Comparison of ENCODE assay signal across 9 mouse cellular contexts in the genomic region with DNA sequence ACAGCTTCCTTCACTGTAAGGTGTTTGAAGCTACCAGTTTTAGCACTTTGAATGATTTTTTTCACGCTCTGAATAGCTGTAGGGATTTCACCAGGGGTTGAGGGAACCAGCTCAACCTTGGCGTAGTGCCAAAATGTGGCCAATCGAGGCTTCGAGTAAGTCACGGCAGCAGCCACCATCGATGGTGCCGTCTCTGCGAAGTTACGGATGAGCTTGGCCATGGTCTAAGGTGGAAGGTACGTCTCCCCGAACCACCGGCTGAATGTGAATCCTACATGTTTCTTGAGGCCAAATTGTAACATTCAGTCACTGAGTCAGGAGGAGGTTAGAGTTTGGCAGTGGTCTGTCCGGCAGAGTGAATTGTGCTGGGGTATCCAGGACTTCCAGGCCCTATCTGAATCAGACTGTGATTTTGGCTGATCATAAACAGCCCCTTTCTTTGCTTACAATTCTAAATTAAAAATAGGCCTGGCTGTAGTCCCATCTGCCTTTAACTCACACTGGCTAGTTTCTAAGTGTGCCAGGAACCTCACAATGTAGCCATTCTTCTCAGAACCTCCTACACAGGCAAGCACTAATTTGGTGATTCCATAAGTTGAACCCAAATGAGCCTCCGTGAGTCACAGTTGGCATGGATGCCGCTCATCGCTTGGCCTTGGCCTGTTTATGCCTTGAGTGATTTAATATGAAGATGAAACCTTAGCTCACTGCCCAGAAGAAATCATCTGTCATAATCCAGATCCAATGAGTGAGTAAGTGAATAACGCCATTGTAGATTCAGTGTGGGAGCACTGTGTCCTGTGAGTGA. TPM values are rescaled to one million over a fixed set of nuclear protein-coding genes. Genes with fewer than 3 reads are reported as not detected.
DNase-seq lines count a peak whose midpoint lies in the region; ATAC-seq and TF ChIP-seq lines count a peak whose summit lies in the region.
"Had no signal": no experiment of that assay in that cellular context is flagged by ENCODE, and none has a peak within 500 bp of the region (broad histone marks: within the 10 kb centered on the region; RNA-seq: fewer than 3 reads in every experiment).

No protein-coding gene starts in this region.

- no peak overlapping the region for H3K4me3 ChIP-seq in gastrocnemius, adult 2 months
- no peak overlapping the region for H3K4me3 ChIP-seq in forebrain, embryonic 14.5 days (ENCODE audit: low read depth, low read length)
- H3K4me3 ChIP-seq: liver, embryonic 15.5 days had no signal

- TF ChIP-seq CTCF in gastrocnemius, adult 2 months (IDR thresholded peaks at IDR 0.05) = no peak

- H3K27ac ChIP-seq in gastrocnemius, adult 2 months = no peak overlapping the region
- peak overlapping the region; percentile 70 for H3K27ac ChIP-seq in forebrain, embryonic 14.5 days (ENCODE audit: low read depth, low read length)
- H3K27ac ChIP-seq: liver, embryonic 15.5 days had no signal

- H3K27me3 ChIP-seq in forebrain, embryonic 14.5 days (replicated peaks; ENCODE audit: control insufficient read depth, insufficient read depth, low read length) = no peaks in the 10 kb centered on the region
- H3K27me3 ChIP-seq: liver, embryonic 15.5 days had no signal

- no peaks in the 10 kb centered on the region for H3K4me1 ChIP-seq in forebrain, embryonic 14.5 days (ENCODE audit: control insufficient read depth, insufficient read depth, low read length)
- H3K4me1 ChIP-seq: liver, embryonic 15.5 days had no signal

- peak; percentile 78 for ATAC-seq in forebrain, embryonic 14.5 days

- WGBS in forebrain, embryonic 14.5 days = 66% methylated on average over 17 of the region's 17 CpGs

- peak; percentile 26 for DNase-seq in gastrocnemius, adult 2 months
- DNase-seq in gastrocnemius, postnatal 25 days = no peak
- peak; percentile 89 for DNase-seq in adrenal gland, adult 2 months
- DNase-seq in forebrain, embryonic 14.5 days (ENCODE audit: low spot score) = peak; percentile 80
- peak; percentile 55 to 67 for DNase-seq in left cerebral cortex, postnatal 14 days (ENCODE audit: low spot score in 2 of 2)
- no peak for DNase-seq in B cell, adult 2 months
- DNase-seq in heart, postnatal 14 days = no peak
- DNase-seq in gastrocnemius, postnatal 14 days = no peak

- H3K9ac ChIP-seq in forebrain, embryonic 14.5 days (ENCODE audit: low read length) = no peak overlapping the region
- H3K9ac ChIP-seq: liver, embryonic 15.5 days had no signal

- H3K36me3 ChIP-seq in forebrain, embryonic 14.5 days (ENCODE audit: control insufficient read depth, insufficient read depth, low read length) = peaks cover 23% of the 10 kb centered on the region

- no peak overlapping the region for H3K4me2 ChIP-seq in forebrain, embryonic 14.5 days (ENCODE audit: low read length)
- H3K4me2 ChIP-seq: liver, embryonic 15.5 days had no signal

- no peaks in the 10 kb centered on the region for H3K9me3 ChIP-seq in forebrain, embryonic 14.5 days (replicated peaks; ENCODE audit: control insufficient read depth, low read length)
- H3K9me3 ChIP-seq: liver, embryonic 15.5 days had no signal

- intact Hi-C loops in gastrocnemius, adult 2 months (cut with DNase I) = no loop called here
- intact Hi-C loops in left cerebral cortex, postnatal 14 days (cut with DNase I) = no loop called here
- intact Hi-C loops in heart, postnatal 14 days (cut with DNase I) = loop anchor here (10.0 kb wide), 1 partner anchor 166 kb away; no protein-coding TSS in a partner anchor
- intact Hi-C loops in gastrocnemius, postnatal 14 days (cut with DNase I; ENCODE audit: low total_unique reads) = no loop called here

RNA-seq across cellular contexts. Expression of a gene that starts 30.0 kb away (rescaled TPM):
- total RNA-seq in gastrocnemius, adult 2 months (2021) = 10 to 100 TPM; 34.2 to 41.9 TPM
- total RNA-seq in gastrocnemius, postnatal 25 days (2021) = 10 to 100 TPM; 34.1 to 38.5 TPM
- total RNA-seq in adrenal gland, adult 2 months (2021) = 100 to 1,000 TPM; 136 to 390 TPM
- 14.5 and 24.4 TPM in 2 replicates for polyA plus RNA-seq in adrenal gland, adult 2 months (2012; rRNA removed)
- polyA plus RNA-seq in forebrain, embryonic 14.5 days (2014; fragmentation: Nextera tagmentation; extraction: Ambion mirVana) = 173 and 187 TPM in 2 replicates
- total RNA-seq in left cerebral cortex, postnatal 14 days (2021) = 10 to 100 TPM; 62.8 to 67.1 TPM
- total RNA-seq in heart, postnatal 14 days (2021) = 10 to 100 TPM; 36.6 to 38.2 TPM
- total RNA-seq in gastrocnemius, postnatal 14 days (2021) = 10 to 100 TPM; 38.5 to 39.9 TPM

Comparison
In these comparisons a context has a peak if more than half of its experiments do, and no peak if none do; other contexts are left out.
1. DNase-seq: peak in gastrocnemius, adult 2 months (single experiment), adrenal gland, adult 2 months (single experiment), forebrain, embryonic 14.5 days (single experiment) and left cerebral cortex, postnatal 14 days (2 of 2); none in gastrocnemius, postnatal 25 days (single experiment), B cell, adult 2 months (0 of 2), heart, postnatal 14 days (0 of 2) and gastrocnemius, postnatal 14 days (single experiment).